Mouse (Mus musculus) thymus, adult 2 months (tissue): ENCODE measurements around the gene Srbd1. TPM values are rescaled to one million over a fixed set of nuclear protein-coding genes. Genes with fewer than 3 reads are reported as not detected.

ENCODE experiments used
- DNase-seq: peaks from one replicate; pipeline ENCODE4 v3.0.0; 2021
- H3K27ac ChIP-seq: fragments of 200-500 bp; 2 replicates; pipeline ENCODE4 v1.5.1; 2012; ENCODE audit warnings: low read length, control low read depth; ENCODE audit not compliant: control insufficient read depth, insufficient read depth
- H3K27me3 ChIP-seq: fragments of 200-500 bp; 2 replicates; pipeline ENCODE4 v1.6.1; 2012; ENCODE audit warnings: mild to moderate bottlenecking, low read length, moderate library complexity, mixed read lengths; ENCODE audit not compliant: control insufficient read depth, insufficient read depth
- H3K36me3 ChIP-seq: fragments of 200-500 bp; 2 replicates; pipeline ENCODE4 v1.6.1; 2012; ENCODE audit warnings: mild to moderate bottlenecking, low read length, moderate library complexity; ENCODE audit not compliant: control insufficient read depth, insufficient read depth
- H3K4me1 ChIP-seq: fragments of 200-500 bp; replicated peaks from 2 replicates; pipeline ENCODE4 v1.6.1; 2012; ENCODE audit warnings: low read length; ENCODE audit not compliant: control insufficient read depth, insufficient read depth
- H3K4me3 ChIP-seq: fragments of 200-500 bp; 2 replicates; pipeline ENCODE4 v1.5.1; 2012; ENCODE audit warnings: mild to moderate bottlenecking, low read length, control low read depth, moderate library complexity; ENCODE audit not compliant: control insufficient read depth, insufficient read depth
- CTCF ChIP-seq: fragments of 200-500 bp; IDR thresholded peaks from 2 replicates; pipeline ENCODE4 v1.5.1; 2012; ENCODE audit warnings: mild to moderate bottlenecking, control low read depth, low read length, moderate library complexity, borderline replicate concordance; ENCODE audit not compliant: control insufficient read depth, poor library complexity, insufficient read depth; ENCODE audit errors: extremely low read depth
- POLR2A ChIP-seq: fragments of 200-500 bp; IDR thresholded peaks from 2 replicates; pipeline ENCODE4 v1.6.1; 2012; ENCODE audit warnings: mild to moderate bottlenecking, low read length, control low read depth, moderate library complexity; ENCODE audit not compliant: control insufficient read depth, poor library complexity, insufficient read depth; ENCODE audit errors: extremely low read depth
- WGBS: fragments of 180-500 bp; shearing (Covaris S2); methylation state at CpG from one replicate; pipeline ENCODE4 v1.1.7; 2018; 5-methylcytosine and 5-hydroxymethylcytosine counted together
- polyA plus RNA-seq: library from polyadenylated mRNA; depleted of rRNA; stranded (reverse); fragments of >200 nt; gene quantifications from 2 replicates; pipeline ENCODE4 v1.2.3, GENCODE M21; 2012

Srbd1 gene
- polyA plus RNA-seq, 1 experiment = 3.2 TPM

DNA sequence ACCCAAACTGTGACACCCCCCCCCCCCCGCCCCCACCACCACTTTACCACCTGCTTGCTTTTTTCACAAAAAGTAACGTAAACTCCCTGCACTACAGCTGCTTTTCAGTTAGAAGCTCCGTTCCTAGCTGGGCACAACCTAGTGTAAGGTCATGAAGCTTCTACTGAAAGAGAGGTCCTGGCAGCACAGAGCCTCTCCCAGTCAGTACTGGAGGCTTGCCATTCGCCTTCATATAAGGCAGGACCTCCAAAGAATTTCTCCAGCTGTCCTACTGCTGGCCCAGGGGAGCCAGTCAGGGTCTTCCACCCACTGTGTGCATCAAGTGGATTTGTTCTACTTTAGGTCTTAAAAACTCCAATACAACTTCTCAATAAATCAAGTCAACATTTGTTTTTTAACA is 149.9 kb downstream of the Srbd1 start:
- WGBS = 96% methylated on average over 4 of the region's 4 CpGs
- no peaks in the 10 kb centered on the region for H3K4me1 ChIP-seq
- H3K4me3 ChIP-seq = no peak overlapping the region
- no peak overlapping the region for H3K27ac ChIP-seq
- H3K36me3 ChIP-seq = no peaks in the 10 kb centered on the region
- no peak for TF ChIP-seq CTCF
- TF ChIP-seq POLR2A = no peak
- H3K27me3 ChIP-seq = no peaks in the 10 kb centered on the region
- no peak for DNase-seq

- Histone ChIP-seq H3K4me3 (no peak overlapping the region), H3K36me3 (no peaks in the 10 kb centered on the region), H3K27ac (no peak overlapping the region), H3K4me1 (no peaks in the 10 kb centered on the region), H3K27me3 (no peaks in the 10 kb centered on the region)
- 97% methylated on average over 12 of the region's 12 CpGs for WGBS
- TF ChIP-seq POLR2A = no peak
- no peak for TF ChIP-seq CTCF
- no peak for DNase-seq
Measured at GRCm38 (mm10) chr17:85989058-85989769, 155.8 kb downstream of the Srbd1 start.

- WGBS = 93% methylated on average over 4 of the region's 4 CpGs
- Histone ChIP-seq H3K36me3 (no peaks in the 10 kb centered on the region), H3K4me3 (no peak overlapping the region), H3K27ac (no peak overlapping the region), H3K4me1 (no peaks in the 10 kb centered on the region), H3K27me3 (no peaks in the 10 kb centered on the region)
- no peak for TF ChIP-seq POLR2A
- no peak for TF ChIP-seq CTCF
- no peak for DNase-seq
Measured at GRCm38 (mm10) chr17:85987531-85987930, 157.4 kb downstream of the Srbd1 start.

- TF ChIP-seq CTCF (no peak), POLR2A (no peak)
- WGBS = 88% methylated on average over 4 of the region's 4 CpGs
- no peaks in the 10 kb centered on the region for H3K4me1 ChIP-seq
Measured at GRCm38 (mm10) chr17:85986624-85987023, 158.4 kb downstream of the Srbd1 start.

GRCm38 (mm10) chr17:85986181-85986580 is 158.8 kb downstream of the Srbd1 start:
- Histone ChIP-seq H3K4me1 (no peaks in the 10 kb centered on the region), H3K27me3 (no peaks in the 10 kb centered on the region), H3K36me3 (no peaks in the 10 kb centered on the region), H3K4me3 (no peak overlapping the region), H3K27ac (no peak overlapping the region)
- WGBS = 97% methylated on average over 2 of the region's 2 CpGs
- DNase-seq = no peak
- TF ChIP-seq CTCF (no peak), POLR2A (no peak)

More at GRCm38 (mm10) chr17:85986624-85987023, 158.4 kb downstream of the Srbd1 start:
- H3K36me3 ChIP-seq = no peaks in the 10 kb centered on the region
- no peak overlapping the region for H3K4me3 ChIP-seq
- H3K27ac ChIP-seq = no peak overlapping the region; the same call in 1 of the 2 replicates
- H3K27me3 ChIP-seq = no peaks in the 10 kb centered on the region
- no peak for DNase-seq

- WGBS = 85% methylated on average over 11 of the region's 11 CpGs
- Histone ChIP-seq H3K4me3 (no peak overlapping the region), H3K27me3 (no peaks in the 10 kb centered on the region), H3K27ac (no peak overlapping the region), H3K4me1 (no peaks in the 10 kb centered on the region), H3K36me3 (no peaks in the 10 kb centered on the region)
- DNase-seq = no peak
- no peak for TF ChIP-seq POLR2A
- no peak for TF ChIP-seq CTCF
Measured at GRCm38 (mm10) chr17:85985131-85985530, 159.8 kb downstream of the Srbd1 start.
